Mouse (Mus musculus) kidney, postnatal 0 days (tissue): ENCODE measurements around the gene Prok2. TPM values are rescaled to one million over a fixed set of nuclear protein-coding genes. Genes with fewer than 3 reads are reported as not detected.

Experiments
- ATAC-seq: fragments of 200-750 bp; cut with Nextera tagmentation; replicated peaks from 2 replicates; pipeline ENCODE4 v1.8.0; 2017; ENCODE audit warnings: low read depth, moderate number of reproducible peaks, moderate TSS enrichment, moderate library complexity; ENCODE audit not compliant: low FRiP score
- DNase-seq: peaks from one replicate; pipeline ENCODE4 v3.0.0-alpha.2; 2016; ENCODE audit warnings: low spot score
- H3K27ac ChIP-seq: fragments of 300-500 bp; sonication (generic); 2 replicates; pipeline ENCODE4 v1.5.1; 2014; ENCODE audit warnings: mild to moderate bottlenecking
- H3K27me3 ChIP-seq: fragments of 300-500 bp; sonication (generic); 2 replicates; pipeline ENCODE4 v1.6.1; 2014; ENCODE audit warnings: low read length, mixed read lengths; ENCODE audit not compliant: insufficient read depth
- H3K36me3 ChIP-seq: fragments of 300-500 bp; sonication (generic); 2 replicates; pipeline ENCODE4 v1.6.1; 2014; ENCODE audit warnings: low read length, mixed read lengths; ENCODE audit not compliant: insufficient read depth
- H3K4me1 ChIP-seq: fragments of 300-500 bp; sonication (generic); replicated peaks from 2 replicates; pipeline ENCODE4 v1.6.1; 2014; ENCODE audit warnings: antibody characterized with exemption, low read length, mixed read lengths; ENCODE audit not compliant: insufficient read depth
- H3K4me2 ChIP-seq: fragments of 300-500 bp; sonication (generic); 2 replicates; pipeline ENCODE4 v1.6.1; 2014; ENCODE audit warnings: mild to moderate bottlenecking, low read length, moderate library complexity, mixed read lengths
- H3K4me3 ChIP-seq: fragments of 300-500 bp; sonication (generic); replicated peaks from 2 replicates; pipeline ENCODE4 v1.5.1; 2014; ENCODE audit warnings: low read depth, low read length
- H3K9ac ChIP-seq: fragments of 300-500 bp; sonication (generic); 2 replicates; pipeline ENCODE4 v1.6.1; 2014; ENCODE audit warnings: low read depth, low read length
- H3K9me3 ChIP-seq: fragments of 300-500 bp; sonication (generic); replicated peaks from 2 replicates; pipeline ENCODE4 v1.6.1; 2016; ENCODE audit warnings: low read length, inconsistent platforms, mixed read lengths
- CTCF ChIP-seq: IDR thresholded peaks from 2 replicates; pipeline ENCODE4 v1.5.1; 2016; ENCODE audit warnings: antibody characterized with exemption, low read depth, mild to moderate bottlenecking, moderate library complexity
- WGBS: fragments of 180-500 bp; shearing (Covaris S2); extraction: QIAGEN DNeasy Blood & Tissue Kit; methylation state at CpG from one replicate; pipeline ENCODE4 v1.1.7; 2014; 5-methylcytosine and 5-hydroxymethylcytosine counted together
- polyA plus RNA-seq: library from polyadenylated mRNA; unstranded; fragments of >200 nt; fragmentation: Nextera tagmentation; extraction: Ambion mirVana; gene quantifications from 2 replicates; pipeline ENCODE4 v1.2.1, GENCODE M21; 2015

The Prok2 gene
- polyA plus RNA-seq, 1 experiment from 2014 or later = 0.13 TPM

DNA sequence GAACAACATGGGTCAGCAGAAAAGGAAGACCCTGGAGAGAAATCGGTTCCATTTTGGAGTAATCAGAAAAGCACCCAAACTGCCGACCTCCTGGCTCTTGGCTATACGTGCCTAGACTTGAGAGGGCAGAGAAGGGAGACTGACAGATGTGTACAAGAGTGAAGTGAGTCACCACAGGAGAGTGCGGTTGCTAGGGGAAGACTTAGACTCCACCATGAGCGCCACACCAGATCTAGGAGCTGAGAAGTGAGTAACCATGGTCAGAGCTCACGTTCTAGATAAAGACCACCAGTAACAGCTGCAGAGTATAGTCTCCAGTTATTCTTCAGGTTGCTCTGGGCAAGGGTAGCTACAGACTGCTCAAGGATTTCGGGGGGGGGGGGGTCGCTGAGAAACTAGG is 63.0 kb downstream of the Prok2 start:
- WGBS = 81% methylated on average over 8 of the region's 8 CpGs
- H3K4me2 ChIP-seq = no peak overlapping the region
- H3K9me3 ChIP-seq = no peaks in the 10 kb centered on the region
- no peaks in the 10 kb centered on the region for H3K27me3 ChIP-seq
- DNase-seq = no peak
- no peaks in the 10 kb centered on the region for H3K36me3 ChIP-seq
- H3K27ac ChIP-seq = no peak overlapping the region
- H3K9ac ChIP-seq = no peak overlapping the region
- 0 out of 2 replicates have a peak, but pooled peaks cover 2% of the 10 kb centered on the region for H3K4me1 ChIP-seq
- no peak overlapping the region for H3K4me3 ChIP-seq
- no peak for ATAC-seq
- TF ChIP-seq CTCF = no peak

Other genes with a start within 250 kb of the Prok2 start
- gene Foxp1, start 203.7 kb downstream of the Prok2 start, polyA plus RNA-seq = 37.1 and 38.0 TPM in 2 replicates
- gene Eif4e3, start 59.6 kb downstream of the Prok2 start, polyA plus RNA-seq = 16.4 and 17.0 TPM in 2 replicates
- gene Gm20696, start 59.6 kb downstream of the Prok2 start, polyA plus RNA-seq = 1.7 and 1.8 TPM in 2 replicates
- gene Gpr27, start 33.7 kb downstream of the Prok2 start, polyA plus RNA-seq = 2.9 and 3.3 TPM in 2 replicates